Mouse (Mus musculus) embryonic facial prominence, embryonic 10.5 days (tissue): ENCODE measurements around the gene Rsbn1l. TPM values are rescaled to one million over a fixed set of nuclear protein-coding genes. Genes with fewer than 3 reads are reported as not detected.

Experiments used
- DNase-seq: peaks from one replicate; pipeline ENCODE4 v3.0.0-alpha.2; 2017; ENCODE audit warnings: low spot score
- H3K27ac ChIP-seq: fragments of 300-500 bp; sonication (generic); replicated peaks from 2 replicates; pipeline ENCODE4 v1.5.1; 2016; ENCODE audit warnings: mild to moderate bottlenecking
- H3K27me3 ChIP-seq: fragments of 300-500 bp; sonication (generic); replicated peaks from 2 replicates; pipeline ENCODE4 v1.6.1; 2016; ENCODE audit warnings: low read depth, mild to moderate bottlenecking; ENCODE audit not compliant: poor library complexity, severe bottlenecking
- H3K36me3 ChIP-seq: fragments of 300-500 bp; sonication (generic); replicated peaks from 2 replicates; pipeline ENCODE4 v1.6.1; 2016; ENCODE audit warnings: mild to moderate bottlenecking, moderate library complexity
- H3K4me1 ChIP-seq: fragments of 300-500 bp; sonication (generic); 2 replicates; pipeline ENCODE4 v1.6.1; 2016
- H3K4me3 ChIP-seq: fragments of 300-500 bp; sonication (generic); 2 replicates; pipeline ENCODE4 v1.5.1; 2016; ENCODE audit warnings: mild to moderate bottlenecking, moderate library complexity
- H3K9me3 ChIP-seq: fragments of 300-500 bp; sonication (generic); 2 replicates; pipeline ENCODE4 v1.6.1; 2016; ENCODE audit warnings: mild to moderate bottlenecking
- WGBS: fragments of 180-500 bp; shearing (Covaris S2); methylation state at CpG from one replicate; pipeline ENCODE4 v1.1.7; 2016; 5-methylcytosine and 5-hydroxymethylcytosine counted together
- polyA plus RNA-seq: library from polyadenylated mRNA; unstranded; fragments of >200 nt; fragmentation: Nextera tagmentation; extraction: Ambion mirVana; gene quantifications from 2 replicates; pipeline ENCODE4 v1.2.1, GENCODE M21; 2016

Rsbn1l gene
- polyA plus RNA-seq, 1 experiment from 2014 or later, result 4.7 TPM

- peaks cover 15% of the 10 kb centered on the region for H3K4me1 ChIP-seq
- WGBS, result 50% methylated on average over 2 of the region's 3 CpGs
- H3K36me3 ChIP-seq, result no peaks in the 10 kb centered on the region
- H3K4me3 ChIP-seq, result no peak overlapping the region
- no peaks in the 10 kb centered on the region for H3K27me3 ChIP-seq
- H3K27ac ChIP-seq, result no peak overlapping the region
- H3K9me3 ChIP-seq, result no peaks in the 10 kb centered on the region
- DNase-seq, result no peak
These were observed 112.8 kb downstream of the Rsbn1l start for GRCm38 (mm10) chr5:20843405-20843804.

Other genes with a start within 250 kb of the Rsbn1l start
- 20.2 and 21.4 TPM in 2 replicates for gene Phtf2, start 74.3 kb downstream of the Rsbn1l start, polyA plus RNA-seq
- gene Tmem60, start 74.2 kb downstream of the Rsbn1l start, polyA plus RNA-seq, result 49.5 and 51.2 TPM in 2 replicates
- 22.6 and 25.6 TPM in 2 replicates for gene Ptpn12, start 99.5 kb upstream of the Rsbn1l start, polyA plus RNA-seq
- 0.85 and 1.5 TPM in 2 replicates for gene Gsap, start 229.9 kb upstream of the Rsbn1l start, polyA plus RNA-seq